Mouse (Mus musculus): ENCODE data around the gene Ggt6. TPM values are rescaled to one million over a fixed set of nuclear protein-coding genes. Genes with fewer than 3 reads are reported as not detected.

Ggt6 gene
- total and polyA plus RNA-seq, 3 experiments, result 0.04 TPM; not detected in 2

- no peak for TF ChIP-seq E2F4 (IDR thresholded peaks at IDR 0.05; ENCODE audit: borderline replicate concordance, low read depth, low read length)
- TF ChIP-seq MEF2A (IDR thresholded peaks at IDR 0.05; ENCODE audit: extremely low read depth, insufficient replicate concordance, low read depth, low read length, poor library complexity, severe bottlenecking), result no peak
- no peak for TF ChIP-seq MXI1 (IDR thresholded peaks at IDR 0.05; ENCODE audit: low read depth, low read length)
- TF ChIP-seq BHLHE40 (IDR thresholded peaks at IDR 0.05; ENCODE audit: borderline replicate concordance, low read depth, low read length), result no peak
- TF ChIP-seq ELF1 (IDR thresholded peaks at IDR 0.05; ENCODE audit: low read depth, low read length), result no peak
- TF ChIP-seq MAX (IDR thresholded peaks at IDR 0.05; ENCODE audit: low read length), result no peak
- TF ChIP-seq CTCF (IDR thresholded peaks at IDR 0.05 in 2 of 3, conservative IDR thresholded peaks at IDR 0.05 in 1 of 3; ENCODE audit: control insufficient read depth in 1 of 3, insufficient read depth in 1 of 3, low read depth in 2 of 3, low read length in 3 of 3, poor library complexity in 1 of 3, severe bottlenecking in 1 of 3), result no peak
- TF ChIP-seq RCOR1 (IDR thresholded peaks at IDR 0.05; ENCODE audit: low read depth, low read length), result no peak
- no peak for TF ChIP-seq ZC3H11A (IDR thresholded peaks at IDR 0.05; ENCODE audit: low read depth, low read length)
- TF ChIP-seq USF2 (IDR thresholded peaks at IDR 0.05; ENCODE audit: borderline replicate concordance in 1 of 2, insufficient read depth in 1 of 2, low read depth in 1 of 2, low read length in 2 of 2), result no peak
- no peak for TF ChIP-seq MYB (IDR thresholded peaks at IDR 0.05; ENCODE audit: low read depth, low read length)
- TF ChIP-seq SIN3A (IDR thresholded peaks at IDR 0.05; ENCODE audit: low read length), result no peak
- TF ChIP-seq ZKSCAN1 (IDR thresholded peaks at IDR 0.05; ENCODE audit: low read depth, low read length), result no peak
- no peak for TF ChIP-seq TBP (IDR thresholded peaks at IDR 0.05; ENCODE audit: low read depth, low read length)
- TF ChIP-seq MAFK (IDR thresholded peaks at IDR 0.05; ENCODE audit: borderline replicate concordance, low read depth, low read length), result no peak
- TF ChIP-seq POLR2AphosphoS5 (IDR thresholded peaks at IDR 0.05; ENCODE audit: borderline replicate concordance, low read depth, low read length), result no peak
- Histone ChIP-seq H3K79me2 (ENCODE audit: control insufficient read depth, insufficient read depth, low read length, poor library complexity) (no peaks in the 10 kb centered on the region), H3K27me3 (ENCODE audit: control insufficient read depth in 1 of 2, insufficient read depth in 2 of 2, low read length in 2 of 2) (no peaks in the 10 kb centered on the region), H3K36me3 (ENCODE audit: control insufficient read depth in 1 of 2, insufficient read depth in 2 of 2, low read length in 2 of 2) (peaks cover 0 to 18% of the 10 kb centered on the region in 2 experiments; a peak in 2 of 4 replicates), H3K9ac (ENCODE audit: control insufficient read depth, low read depth, low read length, poor library complexity, severe bottlenecking) (no peak overlapping the region), H3K9me3 (replicated peaks; ENCODE audit: insufficient read depth, low read length) (no peaks in the 10 kb centered on the region), H3K4me3 (ENCODE audit: control insufficient read depth in 1 of 2, insufficient read depth in 1 of 2, low read depth in 2 of 2, low read length in 2 of 2) (no peak overlapping the region), H3K27ac (ENCODE audit: control insufficient read depth, low read depth, low read length) (no peak overlapping the region), H3K4me1 (ENCODE audit: control insufficient read depth in 1 of 2, insufficient read depth in 2 of 2, low read length in 2 of 2) (peaks cover 12 to 34% of the 10 kb centered on the region in 2 experiments)
- no peak for DNase-seq (ENCODE audit: low read depth, low spot score)
Measured at GRCm38 (mm10) chr11:72417376-72417775, 17.9 kb upstream of the Ggt6 start.

GRCm38 (mm10) chr11:72418227-72418626, 17.1 kb upstream of the Ggt6 start:
- Histone ChIP-seq H3K4me3 (ENCODE audit: control insufficient read depth in 1 of 2, insufficient read depth in 1 of 2, low read depth in 2 of 2, low read length in 2 of 2) (no peak overlapping the region), H3K27ac (ENCODE audit: control insufficient read depth, low read depth, low read length) (no peak overlapping the region), H3K4me1 (ENCODE audit: control insufficient read depth in 1 of 2, insufficient read depth in 2 of 2, low read length in 2 of 2) (peaks cover 12 to 35% of the 10 kb centered on the region in 2 experiments), H3K36me3 (ENCODE audit: control insufficient read depth in 1 of 2, insufficient read depth in 2 of 2, low read length in 2 of 2) (peaks cover 0 to 18% of the 10 kb centered on the region in 2 experiments; a peak in 2 of 4 replicates), H3K9me3 (replicated peaks; ENCODE audit: insufficient read depth, low read length) (no peaks in the 10 kb centered on the region), H3K79me2 (ENCODE audit: control insufficient read depth, insufficient read depth, low read length, poor library complexity) (no peaks in the 10 kb centered on the region), H3K27me3 (ENCODE audit: control insufficient read depth in 1 of 2, insufficient read depth in 2 of 2, low read length in 2 of 2) (no peaks in the 10 kb centered on the region), H3K9ac (ENCODE audit: control insufficient read depth, low read depth, low read length, poor library complexity, severe bottlenecking) (no peak overlapping the region)
- TF ChIP-seq TAL1 (IDR thresholded peaks at IDR 0.05; ENCODE audit: low read length) (no peak), MYC (IDR thresholded peaks at IDR 0.05; ENCODE audit: low read depth, low read length) (no peak)
- no peak for DNase-seq (ENCODE audit: low read depth, low spot score)

Data from MEL (cell line).